Mouse (Mus musculus) CH12F3 (cell line): ENCODE measurements around the gene Gm9945.

ENCODE experiments used
- in situ Hi-C: fragments of 300-500 bp; cut with MboI; formaldehyde crosslinking; loops from 2 replicates; pipeline ENCODE4 v1.14.3; 2020; ENCODE audit warnings: low sequenced_read_pairs

The Gm9945 gene

DNA sequence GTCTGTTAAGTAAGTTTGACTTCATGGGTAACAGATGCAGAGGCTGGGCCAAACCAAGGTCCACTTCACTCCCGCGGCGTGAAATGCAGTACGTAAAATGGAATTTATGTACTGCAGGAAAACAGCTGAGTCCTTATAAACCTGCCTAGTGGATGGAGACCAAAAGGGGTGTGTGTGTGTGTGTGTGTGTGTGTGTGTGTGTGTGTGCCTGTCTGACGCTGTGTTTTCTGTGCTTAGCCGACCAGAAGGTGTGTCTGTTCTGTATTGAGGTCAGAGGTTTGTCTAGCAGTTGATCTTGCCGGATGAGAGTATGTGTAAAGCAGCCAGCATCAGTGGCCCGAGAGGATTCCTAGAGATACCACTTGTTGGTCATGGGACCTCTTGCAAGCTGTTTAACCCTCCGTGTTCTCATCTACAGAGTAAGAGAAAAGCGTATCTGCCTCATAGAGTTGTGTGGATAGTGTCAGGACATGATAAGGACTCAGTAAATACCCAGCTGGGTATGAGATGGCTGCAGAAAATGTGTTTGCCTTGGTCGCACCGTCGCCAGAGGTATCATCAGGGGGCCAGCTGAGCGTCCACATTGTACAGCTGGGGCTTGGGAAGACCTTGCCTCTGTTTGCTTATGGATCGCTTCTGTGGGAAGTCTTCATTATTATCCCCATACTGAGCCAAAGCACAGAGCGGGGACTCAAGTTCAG, 41.3 kb downstream of the Gm9945 start:
- in situ Hi-C loops, result no loop called here

DNA sequence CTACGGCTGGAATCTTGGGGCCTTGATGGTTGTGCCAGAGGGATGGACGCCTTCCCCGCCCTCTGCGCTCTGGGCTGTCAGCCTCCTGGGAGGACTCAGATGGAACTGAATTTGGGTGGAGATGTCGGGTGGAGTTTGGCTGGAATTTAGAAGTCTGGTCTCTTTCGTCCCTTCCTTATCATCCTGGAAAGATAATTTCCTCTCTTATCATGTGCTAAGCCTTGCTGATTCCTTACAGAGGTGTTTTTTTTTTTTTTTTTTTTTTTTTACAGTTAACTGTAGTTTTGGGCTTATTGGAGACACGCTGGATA, 41.8 kb downstream of the Gm9945 start:
- in situ Hi-C loops, result no loop called here

DNA sequence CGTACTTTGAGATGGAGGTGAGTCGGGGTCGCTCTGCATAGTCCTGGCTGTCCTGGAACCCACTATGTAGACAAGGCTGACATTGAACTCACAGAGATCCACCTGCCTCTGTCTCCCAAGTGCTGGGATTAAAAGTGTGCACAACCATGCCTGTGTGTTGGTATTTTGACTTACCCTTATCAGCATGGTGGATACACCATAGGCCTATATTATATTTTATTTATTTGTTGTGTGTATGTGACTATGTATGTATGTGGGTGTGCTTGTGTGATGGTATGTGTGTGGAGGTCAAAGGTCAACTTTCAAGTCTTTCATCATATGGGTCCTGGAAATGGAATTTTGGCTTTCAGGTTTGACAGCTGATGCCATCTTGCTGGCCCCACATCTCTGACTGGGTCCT, 42.4 kb downstream of the Gm9945 start:
- in situ Hi-C loops, result no loop called here

DNA sequence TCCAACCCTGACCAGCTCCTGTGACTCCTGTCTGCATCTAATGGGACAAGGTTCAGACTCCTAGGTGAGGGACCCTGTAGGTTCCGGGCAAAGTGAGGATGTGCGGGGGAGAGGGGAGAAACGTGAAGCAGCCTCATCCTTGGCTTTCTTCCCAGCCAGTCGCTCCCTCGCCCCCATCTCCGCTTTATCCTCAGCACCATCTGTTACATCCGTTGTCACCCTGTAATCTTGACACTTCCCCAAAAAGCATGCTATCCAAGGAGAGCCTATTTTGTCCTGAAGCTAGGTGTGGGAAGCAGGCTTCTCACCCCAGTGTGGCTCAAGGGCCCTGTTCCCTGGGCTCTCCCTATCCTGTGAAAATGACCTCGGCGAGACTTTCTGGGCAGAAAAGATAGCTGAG, 43.0 kb downstream of the Gm9945 start:
- in situ Hi-C loops, result no loop called here

DNA sequence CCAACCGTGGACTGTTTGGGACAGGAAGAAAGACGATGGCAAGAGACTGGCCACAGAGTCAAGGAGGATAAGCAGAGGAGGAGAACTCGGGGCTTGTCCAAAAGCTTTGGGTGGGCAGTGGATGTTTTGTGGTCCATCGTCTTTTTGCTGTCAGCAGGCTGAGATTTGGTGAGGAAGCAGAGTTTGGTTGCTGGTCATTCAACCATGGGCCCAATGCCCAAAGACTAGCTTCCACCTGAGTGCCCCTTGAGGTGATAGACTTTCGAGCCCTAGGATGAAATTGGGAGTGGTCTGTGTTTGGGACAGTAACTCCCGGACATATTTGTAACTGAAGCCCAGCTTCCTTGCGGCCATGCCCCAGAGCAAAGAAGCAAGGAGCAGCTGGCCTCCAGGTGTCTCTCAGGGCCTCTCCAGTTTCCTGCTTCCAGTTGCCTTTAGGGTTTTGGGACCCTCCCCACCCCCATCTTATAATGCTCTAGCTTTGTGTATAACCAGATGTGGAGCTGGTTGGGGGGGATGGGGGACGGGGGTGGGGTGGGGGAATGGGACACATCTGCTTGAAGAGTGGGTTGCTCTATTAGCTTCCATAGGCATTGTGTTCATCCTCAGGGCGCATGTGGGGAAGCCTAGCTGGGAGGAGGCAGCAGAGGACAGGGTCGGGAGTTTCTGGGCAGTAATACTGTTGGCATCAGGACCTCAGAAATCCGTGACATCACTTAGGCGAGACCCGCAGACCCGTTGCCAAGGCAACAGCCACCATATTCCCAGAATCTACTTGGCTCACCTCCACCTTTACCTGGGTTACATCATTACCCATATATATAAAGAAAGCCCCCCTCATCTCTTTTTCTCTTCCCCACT, 43.8 kb downstream of the Gm9945 start:
- in situ Hi-C loops, result no loop called here

DNA sequence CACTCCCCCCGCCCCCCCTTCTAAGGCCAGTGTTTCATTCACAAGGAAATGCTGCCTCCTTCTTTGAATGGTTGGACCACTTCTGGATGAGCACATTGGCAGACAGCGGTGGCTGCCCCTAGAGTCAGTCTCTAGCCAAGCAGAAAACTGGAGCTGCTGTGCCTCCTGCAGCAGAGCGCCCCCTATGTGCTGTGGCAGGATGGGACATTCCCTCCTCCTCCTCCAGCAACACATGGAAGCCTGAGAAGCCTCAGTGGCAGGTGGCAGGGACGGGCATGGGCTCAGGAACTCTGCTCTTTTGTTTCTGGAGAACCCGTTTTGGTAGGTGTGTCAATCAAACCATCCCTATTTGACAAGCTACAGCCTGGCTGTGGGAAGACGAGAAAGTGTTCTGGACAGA, 44.9 kb downstream of the Gm9945 start:
- in situ Hi-C loops, result no loop called here

DNA sequence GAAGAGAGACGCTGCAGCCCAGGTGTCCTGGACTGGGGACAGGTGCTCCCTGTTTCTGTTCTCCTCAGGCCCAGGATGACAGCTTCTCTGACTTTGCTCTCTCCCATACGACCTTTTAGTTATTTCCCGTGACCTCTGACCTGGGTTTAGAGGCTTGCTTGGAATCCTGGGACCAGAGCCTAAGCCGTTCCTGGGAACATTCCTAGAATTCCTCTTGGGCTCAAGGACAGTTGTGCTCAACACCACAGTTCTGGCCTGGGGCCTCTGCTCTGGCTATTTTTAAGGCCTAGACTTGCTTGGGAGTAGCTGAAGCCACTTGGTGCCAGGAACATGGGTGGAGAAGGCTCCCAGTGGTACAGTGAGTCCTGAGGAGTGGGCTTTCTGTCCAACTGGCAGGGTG, 45.5 kb downstream of the Gm9945 start:
- in situ Hi-C loops, result no loop called here

DNA sequence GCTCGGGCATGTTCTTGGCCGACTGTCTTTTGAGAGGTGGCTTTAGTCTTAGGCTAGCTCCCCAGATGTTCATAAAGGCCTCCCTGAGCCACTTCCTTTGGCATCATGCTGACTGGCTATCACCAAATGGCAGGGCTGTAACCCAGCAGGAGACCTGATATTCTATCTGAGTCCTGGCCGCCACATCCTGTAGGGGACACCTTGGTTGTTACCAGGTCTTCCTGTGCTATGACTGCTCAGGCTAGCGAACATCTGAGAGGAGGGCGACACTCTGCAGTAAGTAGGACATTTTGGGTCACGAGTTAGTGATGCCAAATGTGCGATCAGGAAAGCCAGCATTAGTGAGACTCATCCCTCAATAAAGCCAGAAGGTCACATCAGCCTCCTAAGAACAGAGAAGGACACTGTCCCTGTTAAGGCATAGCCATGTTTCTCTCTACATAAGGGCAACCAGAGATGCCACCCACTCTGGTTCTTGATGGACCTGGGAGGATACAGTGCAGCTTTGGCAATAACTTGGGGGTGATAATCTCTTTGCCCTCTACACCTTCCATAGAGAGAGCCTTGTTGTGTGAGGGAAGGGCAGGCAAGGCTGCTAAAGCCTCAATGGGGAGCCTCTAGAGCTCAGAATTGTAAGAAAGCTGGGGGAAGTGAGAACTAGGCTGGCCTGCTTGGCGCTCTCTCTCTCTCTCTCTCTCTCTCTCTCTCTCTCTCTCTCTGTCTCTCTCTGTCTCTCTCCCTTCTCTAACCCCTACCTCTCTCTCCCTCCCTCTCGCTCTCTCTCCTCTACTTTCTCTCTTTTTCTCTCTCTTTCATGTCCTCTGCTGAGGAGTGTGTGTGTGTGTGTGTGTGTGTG, 48.7 kb downstream of the Gm9945 start:
- in situ Hi-C loops, result no loop called here

DNA sequence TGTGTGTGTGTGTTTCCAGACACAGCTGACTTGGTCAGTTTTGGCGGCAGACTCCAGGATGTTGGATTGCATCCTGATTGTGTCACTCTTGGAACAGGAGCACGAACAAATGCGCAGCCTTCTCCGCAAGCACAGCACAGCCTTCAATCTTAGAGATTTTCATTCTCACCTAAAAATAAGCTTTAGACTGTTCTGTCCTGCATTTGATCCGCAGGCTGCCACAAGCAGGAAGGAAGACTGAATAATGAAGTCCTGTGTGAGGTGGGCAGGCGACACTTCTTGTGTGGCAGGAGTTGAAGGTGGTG, 49.2 kb downstream of the Gm9945 start:
- in situ Hi-C loops, result no loop called here

DNA sequence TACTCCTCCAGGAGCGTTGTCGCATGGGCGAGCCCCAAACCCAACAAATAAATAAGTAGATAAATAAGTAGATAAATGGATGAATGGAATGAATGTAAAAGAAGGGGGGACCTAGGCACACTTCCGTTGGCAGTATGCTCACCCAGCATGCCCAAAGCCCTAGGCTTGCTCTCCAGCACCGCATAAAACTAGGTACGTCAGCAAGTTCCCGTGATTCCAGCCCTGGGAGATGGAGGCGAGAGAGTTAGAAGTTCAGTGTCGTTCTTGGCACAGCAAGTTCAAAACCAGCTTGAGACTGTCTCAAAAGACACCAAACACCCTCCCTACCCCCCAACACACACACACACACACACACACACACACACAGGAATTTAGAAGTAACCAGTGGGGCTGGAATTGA, 50.0 kb downstream of the Gm9945 start:
- in situ Hi-C loops, result no loop called here
